Mouse (Mus musculus): Measurements from ENCODE around the gene Lhfpl2.

Gene Lhfpl2

DNA sequence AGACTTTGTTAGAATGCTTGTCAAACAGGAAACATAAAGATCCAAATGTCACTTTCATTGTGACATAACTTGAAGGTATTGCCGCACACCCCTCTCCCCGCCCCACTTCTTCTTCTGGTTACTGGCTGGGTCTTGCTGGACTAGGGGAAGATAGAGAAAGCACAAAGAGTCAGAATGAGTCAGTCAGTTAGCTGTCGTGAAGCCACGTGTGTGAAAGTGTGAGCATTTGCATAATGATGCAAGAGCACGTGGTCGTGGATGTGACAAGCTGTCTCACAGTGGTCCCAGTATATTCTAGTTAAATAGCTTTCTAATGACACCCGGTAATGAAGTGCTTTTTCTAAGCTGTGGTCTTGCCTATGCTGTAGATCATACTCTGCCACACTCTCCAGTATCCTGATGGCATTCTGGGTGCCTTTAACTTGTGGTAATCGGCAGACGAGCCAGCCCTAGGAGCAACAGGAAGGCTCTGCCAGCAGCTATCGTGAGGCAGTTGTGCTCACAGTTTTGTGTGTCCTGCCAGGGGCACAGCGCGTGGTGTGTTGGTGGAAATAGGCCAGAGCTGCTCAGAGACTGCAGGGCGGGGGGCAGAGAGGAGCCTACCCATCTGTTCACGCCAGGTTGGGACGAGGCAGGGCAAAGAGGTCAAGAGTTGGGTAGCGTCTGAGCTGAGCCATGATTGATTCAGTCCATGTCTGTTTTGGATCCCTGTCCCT is 40.9 kb downstream of the Lhfpl2 start:
- DNase-seq = no peak

DNA sequence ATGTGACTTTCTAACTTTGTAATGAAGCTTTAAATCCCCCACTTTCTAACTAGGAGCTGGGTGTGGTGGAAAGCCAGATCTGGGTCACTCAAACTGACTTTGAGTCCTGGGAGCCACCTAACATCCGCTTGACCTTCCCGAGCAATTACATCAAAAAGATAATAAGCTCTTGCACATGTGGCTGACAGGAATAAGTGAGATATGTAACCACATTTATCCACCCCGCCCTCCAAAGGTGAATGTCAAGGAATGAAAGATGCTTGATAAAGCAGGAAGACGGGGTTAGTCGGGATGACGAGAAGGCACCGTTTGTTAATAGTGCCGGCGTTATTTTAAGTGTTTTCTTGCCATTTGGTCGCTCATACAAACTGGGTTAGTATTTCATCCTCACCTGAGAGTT is 41.5 kb downstream of the Lhfpl2 start:
- DNase-seq = no peak

DNA sequence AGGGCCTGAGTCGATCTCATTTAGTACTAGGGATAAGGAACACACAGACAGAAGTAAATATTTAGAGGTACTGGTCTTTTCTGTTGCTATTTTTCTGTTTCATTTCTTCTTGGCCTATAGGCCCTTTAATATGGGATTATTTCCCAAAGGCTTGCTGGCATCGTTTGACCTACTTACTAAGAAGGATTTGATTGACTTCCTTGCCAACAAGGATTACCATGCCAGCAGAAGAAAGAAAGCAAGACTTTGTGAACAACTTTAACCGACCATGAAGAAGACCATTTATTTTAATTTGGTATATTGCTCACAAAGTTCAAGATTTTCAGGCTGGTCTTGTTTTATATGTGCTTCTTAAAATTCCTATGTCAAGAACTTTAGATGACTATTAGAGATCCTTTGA is 42.8 kb downstream of the Lhfpl2 start:
- no peak for DNase-seq

DNA sequence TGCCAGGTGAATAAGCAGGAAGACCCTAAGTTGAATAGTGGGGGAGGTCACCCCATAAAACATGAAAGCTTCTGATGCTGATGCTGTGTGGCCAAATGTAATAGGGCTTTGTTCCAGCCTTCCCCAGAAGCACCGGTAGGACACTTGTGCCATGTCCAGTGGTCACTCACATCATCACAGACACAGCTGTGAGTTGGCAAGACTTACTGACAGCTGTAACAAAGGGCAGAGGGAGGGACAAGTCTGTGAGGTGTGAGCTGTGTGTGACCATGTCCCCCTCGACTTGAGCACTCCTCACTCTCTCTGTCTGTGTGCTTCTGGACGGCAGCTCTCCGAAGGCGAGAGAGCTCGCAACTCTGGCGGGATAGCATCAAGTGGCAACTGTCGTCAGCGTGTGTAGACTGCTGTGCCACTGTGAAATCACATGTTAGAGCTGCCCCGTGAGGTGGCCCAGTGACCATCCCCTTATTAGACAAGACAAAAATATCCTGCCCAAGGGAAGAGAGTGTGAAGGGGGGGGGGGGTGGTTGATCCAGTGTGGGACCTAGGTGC is 43.5 kb downstream of the Lhfpl2 start:
- no peak for DNase-seq

DNA sequence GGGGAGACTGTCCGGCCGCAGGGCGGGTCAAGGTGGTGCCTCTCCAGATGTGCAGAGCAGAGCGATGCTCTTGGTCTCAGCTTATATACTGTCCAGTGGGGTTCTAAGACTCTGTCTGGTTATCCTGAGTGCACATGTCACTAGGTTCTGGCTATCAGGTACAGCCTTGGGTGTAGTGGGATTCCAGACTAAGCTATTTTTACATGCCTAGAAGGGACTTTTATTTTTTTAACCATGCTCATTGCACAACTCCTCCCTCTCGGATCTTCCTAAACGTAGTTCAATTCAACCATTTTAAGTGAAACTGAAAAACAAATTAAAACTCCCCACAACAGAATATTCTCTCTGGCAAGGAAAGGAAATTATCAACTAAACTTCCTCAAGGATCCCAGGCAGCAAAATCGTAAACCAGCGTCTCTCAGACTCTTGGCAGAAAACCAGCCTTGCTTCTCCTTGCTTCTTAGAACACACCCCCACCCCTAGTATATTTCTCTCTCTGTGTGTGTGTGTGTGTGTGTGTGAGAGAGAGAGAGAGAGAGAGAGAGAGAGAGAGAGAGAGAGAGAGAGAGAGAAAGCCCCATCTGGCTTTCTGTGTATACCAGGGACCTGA is 47.4 kb downstream of the Lhfpl2 start:
- no peak for DNase-seq

DNA sequence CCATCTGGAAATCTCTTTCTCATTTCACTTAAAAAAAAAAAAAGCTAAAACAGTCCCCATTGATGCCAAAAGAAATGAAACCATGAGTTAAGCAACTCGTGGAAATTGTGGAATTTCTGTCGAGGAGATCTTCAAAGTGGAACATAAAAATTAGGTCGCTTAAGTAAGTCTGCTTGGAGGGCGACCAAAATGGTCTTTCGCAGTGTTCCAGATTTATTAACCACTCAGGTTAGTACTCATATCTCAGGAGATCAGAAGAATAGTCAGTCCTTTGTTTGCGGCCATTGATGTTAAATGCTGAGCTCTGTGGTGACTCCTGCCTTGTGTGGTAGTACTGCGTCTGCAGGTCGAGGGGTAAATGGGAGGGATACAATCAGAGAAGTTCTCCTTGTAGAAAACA is 48.8 kb downstream of the Lhfpl2 start:
- no peak for DNase-seq

DNA sequence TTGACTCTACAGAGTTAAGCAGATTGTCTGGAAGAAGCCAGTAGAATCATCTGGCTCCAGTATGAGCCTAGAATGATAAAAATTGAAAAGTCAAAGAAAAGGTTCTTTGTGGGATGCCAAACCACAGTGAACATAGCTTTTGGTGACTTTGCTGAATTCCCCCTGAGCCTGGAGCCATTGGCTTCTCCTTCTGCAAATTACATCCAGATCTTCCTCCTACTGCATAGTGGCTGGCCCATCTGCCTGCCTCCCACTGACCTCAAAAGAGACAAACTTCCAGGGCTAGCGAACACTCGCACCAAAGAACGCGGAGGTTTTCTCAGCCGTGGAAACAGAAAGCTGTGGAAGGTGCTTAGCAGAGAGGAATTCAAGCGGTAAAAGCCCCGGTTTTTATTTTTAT is 49.4 kb downstream of the Lhfpl2 start:
- DNase-seq = no peak

DNA sequence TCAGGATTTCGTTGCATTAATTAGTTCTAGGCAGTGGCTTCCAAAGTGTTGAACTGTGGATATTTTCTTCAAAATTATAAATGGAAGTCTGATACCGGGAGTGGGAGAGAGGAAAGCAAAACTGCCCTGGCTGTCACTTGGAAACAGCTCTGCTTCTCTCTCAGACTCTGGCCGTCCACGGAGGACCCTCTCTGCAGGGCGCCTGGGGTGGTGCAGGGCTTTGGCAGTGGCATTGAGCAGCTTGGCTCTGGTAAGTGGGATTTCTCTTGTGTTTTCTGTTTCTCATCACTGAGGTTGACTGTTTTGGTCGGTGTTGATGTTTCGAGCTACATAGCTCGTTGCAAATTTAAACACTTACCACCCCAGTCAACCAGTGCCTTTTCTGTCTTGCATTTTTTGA is 53.0 kb downstream of the Lhfpl2 start:
- DNase-seq = no peak

DNA sequence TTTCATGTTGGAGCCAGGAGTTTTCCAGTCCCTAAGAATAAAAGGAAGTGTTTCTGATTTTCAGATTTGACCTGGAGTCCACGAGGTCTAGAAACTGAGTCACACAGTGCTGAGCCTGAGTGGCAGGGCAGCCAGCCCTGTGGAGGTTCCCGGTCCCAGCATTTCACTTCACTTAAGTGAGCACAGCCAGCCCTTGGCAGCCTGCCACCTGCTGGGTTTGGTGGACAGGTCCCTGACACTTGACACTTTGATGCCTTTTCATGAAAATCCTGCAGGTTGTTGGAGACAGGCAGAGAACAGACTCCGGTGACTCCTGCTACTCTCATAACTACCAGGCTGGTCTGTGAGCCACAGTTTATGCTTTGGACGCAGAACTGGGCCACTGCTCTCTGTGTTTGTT is 57.9 kb downstream of the Lhfpl2 start:
- DNase-seq = no peak

DNA sequence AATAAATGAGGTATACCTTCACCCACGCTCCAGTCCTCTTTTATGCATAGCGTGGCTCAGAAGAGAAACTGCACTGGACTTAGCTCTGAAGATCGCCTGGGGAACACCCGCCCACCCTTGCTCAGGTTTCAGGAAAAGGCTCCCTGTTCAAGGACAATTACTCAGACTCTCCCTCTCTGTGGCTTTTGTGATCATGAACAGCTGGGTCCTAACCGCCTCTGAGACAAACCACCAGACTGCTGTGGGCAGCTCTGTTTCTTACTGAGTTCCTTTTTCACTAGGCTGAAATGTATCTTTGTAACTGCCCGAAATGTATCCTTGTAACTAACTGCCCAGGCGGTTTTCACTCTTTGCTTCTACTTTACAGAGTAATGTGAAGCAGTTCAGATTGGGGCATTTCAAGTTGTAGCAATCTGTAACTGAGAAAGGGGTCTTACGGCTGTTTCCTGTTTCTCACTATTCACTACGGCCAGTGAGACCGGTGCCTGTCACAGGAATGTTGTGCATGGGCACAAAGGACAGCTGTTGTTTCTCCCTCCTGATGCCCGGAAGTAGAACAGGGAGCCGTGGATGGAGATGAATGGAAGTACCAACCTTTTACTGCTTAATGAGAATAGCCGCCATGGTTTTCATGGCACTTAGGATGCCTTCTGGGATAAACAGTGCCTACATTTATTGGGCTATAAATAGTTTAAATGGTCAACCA is 59.3 kb downstream of the Lhfpl2 start:
- DNase-seq = no peak

DNA sequence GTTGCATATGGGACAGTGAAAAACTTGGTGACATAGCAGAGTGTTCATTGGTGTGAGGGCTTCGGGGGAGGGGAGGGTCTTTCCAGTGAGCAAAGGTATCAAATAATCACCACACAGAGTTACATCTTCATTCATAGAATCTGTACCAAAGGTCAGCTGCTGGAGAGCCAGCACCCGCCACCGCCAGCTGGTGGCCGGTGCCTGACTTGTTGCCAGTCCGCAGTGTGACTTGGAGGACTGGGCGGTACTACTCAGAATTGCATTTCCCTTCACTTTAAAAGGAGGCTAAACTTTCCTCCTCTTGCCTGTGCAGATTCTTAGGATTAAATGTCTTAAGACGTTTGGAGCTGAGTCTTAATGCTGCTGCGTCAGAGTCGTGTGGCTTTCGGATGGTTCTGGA is 59.9 kb downstream of the Lhfpl2 start:
- DNase-seq = no peak

DNA sequence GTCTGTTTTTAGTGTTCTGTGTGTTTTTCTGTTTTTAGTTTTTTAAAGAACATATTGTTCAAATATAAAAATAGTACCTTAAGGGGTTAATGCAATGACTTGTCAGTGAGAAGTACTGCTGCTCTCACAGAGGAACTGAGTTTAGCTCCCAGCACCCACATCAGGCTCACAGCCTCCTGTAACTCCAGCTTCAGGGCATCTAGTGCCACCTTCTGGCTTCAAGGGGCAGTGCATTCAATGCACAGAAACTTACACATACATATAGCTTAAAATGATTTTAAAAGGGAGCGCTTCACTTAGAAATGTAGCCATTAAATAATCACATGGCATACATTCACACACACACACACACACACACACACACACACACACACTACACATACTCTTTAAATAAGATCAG is 60.5 kb downstream of the Lhfpl2 start:
- DNase-seq = no peak

DNA sequence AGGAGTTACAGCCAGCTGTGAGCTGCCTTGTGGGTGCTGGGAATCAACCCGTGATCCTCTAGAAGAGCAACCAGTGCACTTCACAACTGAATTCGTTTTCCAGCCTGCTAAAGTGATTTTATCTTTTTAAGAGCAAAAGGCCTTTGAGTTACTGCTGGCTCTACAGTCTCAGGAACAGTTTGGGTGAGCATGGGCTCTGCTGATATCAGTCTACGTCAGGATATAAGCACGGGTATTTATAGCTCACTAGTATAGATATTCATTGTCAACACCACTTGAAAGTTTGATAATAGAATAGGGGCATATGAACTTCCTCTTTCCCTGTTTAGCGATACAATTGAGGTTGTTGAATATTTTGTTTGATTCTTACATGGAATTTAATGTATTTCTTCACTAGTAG is 61.7 kb downstream of the Lhfpl2 start:
- no peak for DNase-seq

DNA sequence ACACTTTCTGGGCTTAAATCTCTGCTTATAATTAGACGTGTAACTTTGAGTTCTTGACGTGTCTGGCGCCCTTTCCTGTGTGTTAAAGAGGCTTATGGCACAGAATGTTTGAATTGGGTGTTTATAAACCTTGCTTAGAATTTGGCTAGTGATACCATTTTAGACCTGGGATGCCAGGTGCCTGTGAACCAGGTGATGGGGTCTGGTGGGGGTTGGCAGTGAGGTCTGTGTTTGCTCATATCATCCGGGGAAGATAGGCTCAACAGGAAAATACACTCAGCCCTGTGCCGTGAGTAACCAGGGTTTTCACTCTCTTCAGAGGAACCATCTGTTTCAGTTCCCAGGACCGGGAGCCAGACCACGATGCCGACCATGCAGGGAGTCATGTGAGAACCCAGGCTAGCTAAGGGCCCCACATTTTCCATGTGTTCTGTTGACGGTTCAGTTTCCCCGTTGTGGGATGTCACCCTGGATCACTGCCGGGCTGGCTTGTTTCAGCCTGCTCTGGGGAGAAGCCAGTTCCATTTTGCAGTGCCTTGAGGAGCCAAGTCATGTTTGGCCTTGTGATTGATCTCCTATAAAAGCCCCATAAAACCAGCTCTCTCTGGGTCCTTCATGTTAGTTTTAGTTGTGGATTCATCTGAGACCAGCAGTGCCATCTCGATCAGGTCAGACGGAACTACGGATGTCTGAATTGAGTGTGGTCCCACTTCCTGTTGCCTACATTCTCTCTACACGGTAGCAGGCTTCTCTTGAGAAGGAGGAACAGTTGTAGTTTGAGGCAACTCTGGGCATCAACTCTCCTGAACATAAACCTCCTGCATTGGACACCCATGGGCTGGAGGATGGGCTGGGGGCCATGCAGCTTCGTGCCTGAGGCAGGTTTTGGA is 65.4 kb downstream of the Lhfpl2 start:
- peak; percentile 17 for DNase-seq

DNA sequence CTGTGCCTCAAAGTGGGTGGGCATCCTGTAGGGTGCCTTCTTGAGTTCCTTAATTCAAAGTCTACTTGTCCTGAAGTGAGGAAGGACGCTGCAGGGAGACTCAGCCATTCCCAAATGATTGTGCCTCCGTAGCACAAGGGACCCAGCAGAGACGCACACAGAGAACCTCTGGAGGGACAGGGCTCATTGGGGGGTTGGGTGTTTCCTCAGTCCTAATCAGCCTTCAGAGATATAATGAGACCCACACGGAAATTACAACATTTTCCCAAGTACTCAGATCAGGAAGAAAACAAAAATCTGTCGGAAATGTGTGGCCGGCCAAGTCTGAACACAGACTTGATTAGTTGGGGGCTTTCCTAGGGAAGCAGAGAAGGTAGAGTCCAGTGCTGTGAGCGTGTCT is 72.8 kb downstream of the Lhfpl2 start:
- no peak for DNase-seq

DNA sequence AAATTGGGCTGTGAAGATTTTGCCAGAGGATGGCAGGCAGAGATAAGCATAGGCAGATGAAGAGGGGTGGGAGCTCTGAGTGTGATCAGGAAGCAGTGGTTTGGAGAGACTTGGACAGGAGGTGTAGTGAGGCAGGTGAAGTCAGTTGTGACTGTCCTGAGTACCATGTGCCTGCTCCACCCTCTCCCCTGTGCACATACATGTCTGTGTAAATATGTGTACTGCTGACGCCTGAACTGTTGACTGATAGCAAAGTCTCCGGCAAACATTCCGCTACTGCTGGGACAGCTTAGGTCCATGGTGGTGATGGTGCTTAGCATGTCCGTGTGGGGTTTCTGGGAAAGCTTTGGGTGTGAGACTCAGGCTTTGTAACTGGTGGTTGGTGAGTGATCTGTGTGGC is 73.5 kb downstream of the Lhfpl2 start:
- DNase-seq = no peak

DNA sequence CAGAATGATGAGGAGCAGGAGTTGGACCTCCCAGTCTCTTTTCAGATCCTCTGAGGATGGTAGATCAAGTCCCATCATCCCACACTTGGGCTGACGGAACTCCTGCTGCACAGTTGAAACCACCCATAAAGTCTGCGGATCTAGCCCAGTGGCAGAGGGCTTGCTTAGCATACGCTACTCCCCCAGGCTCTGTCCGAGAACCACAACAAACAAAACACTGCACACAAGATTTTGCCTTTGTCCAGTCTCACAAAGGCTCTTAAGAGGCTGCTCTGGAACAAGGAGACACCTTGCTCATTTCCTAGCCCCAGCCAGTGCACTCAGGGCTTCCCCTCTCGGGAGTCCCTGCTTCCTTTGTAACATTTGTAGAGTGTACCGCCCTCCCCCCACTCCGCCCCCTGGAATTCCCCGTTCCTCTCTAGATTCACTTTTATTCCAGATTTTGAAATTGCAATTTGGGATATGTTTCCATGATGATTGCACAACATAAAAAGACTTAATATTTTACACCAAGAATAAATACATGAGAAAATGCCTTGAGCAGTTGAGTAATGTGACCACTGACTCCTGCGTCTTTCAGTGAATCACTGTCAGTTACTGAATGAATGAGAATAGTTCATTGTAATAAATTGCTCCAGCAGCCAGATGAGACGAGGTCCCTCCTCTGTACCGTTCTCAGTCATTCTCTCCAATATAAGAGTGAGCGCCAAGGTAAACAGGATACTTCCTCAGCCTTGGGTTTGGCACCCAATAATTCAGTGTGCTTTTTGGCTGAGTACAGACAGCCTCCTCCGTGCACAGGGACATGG is 74.8 kb downstream of the Lhfpl2 start:
- DNase-seq = no peak

DNA sequence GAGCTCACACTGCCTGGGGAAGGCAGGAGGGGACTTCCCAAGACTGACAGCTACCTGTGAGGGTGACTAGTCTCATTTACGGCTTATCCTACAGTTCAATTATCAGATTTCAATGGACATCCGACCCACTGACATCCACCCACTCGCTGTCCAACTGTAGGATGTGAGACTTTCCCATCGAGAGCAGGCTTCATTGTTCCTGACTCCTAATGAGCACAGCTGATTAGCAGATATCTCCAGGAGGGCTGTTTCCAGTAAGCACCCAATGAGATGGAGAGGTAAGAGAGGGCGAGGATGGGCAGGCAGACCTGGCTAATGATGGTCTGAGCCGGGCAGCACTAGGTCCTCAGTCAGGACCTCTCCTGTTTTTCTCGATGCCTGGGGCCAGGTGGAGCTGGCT is 77.0 kb downstream of the Lhfpl2 start:
- DNase-seq = no peak

DNA sequence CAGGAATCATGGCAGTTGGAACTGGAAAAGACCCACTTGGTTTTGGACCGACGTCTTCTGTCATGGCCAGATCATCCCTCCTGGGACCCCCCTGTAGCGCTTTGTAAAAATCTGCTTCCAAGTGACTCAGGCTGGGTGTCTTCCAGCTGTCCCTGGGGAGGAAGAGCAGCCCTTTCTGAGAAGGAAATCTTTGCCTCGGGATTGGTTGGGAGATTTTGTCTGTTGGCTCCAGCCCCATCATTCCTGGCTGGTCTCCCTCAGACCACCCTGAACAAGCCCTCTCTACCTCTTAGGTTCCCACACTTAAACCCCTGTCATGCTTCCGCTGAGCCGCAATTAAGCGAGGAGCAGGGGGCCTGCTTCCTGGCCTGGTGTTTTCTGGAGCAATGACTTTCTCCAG is 77.6 kb downstream of the Lhfpl2 start:
- DNase-seq = no peak

DNA sequence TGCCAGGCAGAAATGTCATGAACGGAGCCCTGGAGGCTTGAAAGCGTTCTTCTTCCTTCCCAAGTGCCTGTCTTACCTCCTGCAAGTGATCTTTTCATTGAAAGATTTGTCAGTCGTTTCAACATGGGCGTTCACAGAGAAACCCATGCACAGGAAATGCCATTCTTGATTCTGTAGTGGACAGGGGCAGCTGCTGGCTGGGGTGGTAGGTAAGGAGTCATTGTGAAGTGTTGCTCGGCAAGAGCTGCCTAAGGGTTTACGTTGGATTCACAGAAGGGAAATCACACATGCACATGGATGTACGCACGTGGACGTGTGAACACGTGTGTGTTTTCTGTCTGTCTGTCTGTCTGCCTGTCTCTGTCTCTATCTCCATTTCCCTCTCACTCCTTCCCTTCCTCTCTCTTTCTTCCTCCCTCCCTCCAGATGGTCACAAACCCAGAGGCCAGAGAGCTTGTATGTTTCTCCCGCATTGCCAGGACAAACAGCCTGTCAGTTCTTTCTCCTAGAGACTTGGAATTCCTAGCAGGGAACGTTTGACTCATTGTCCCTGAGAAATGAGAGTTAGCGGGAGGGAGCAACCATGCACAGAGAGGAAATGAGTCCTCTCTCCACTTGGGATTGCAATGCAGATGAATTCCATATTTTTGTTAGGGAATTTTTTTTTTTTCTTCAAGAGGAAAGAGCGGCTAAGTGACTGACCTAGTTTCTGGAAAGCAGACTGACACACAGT is 82.3 kb downstream of the Lhfpl2 start:
- DNase-seq = no peak

DNA sequence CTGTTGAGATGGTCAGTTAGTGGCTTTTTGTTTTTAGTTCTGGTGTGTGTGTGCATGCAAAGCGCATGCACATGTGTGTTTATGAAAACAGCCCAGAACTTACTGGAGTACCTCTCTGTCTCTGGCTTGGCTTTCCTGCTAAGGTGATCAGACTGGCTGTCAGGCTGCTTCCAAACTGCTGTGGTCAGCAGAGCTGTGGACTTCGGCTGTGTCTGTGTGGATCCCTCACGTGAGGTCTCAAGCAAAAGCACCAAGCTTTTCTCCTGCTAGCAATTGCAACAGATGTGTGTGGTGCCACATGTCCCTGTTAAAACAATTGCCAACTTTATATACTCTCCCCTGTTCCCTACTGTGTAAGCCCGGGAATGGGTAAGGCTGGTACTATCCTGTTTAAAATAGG is 82.8 kb downstream of the Lhfpl2 start:
- DNase-seq = no peak
